Mouse (Mus musculus): ENCODE results near the gene Rai1. TPM values are rescaled to one million over a fixed set of nuclear protein-coding genes. Genes with fewer than 3 reads are reported as not detected.

Gene Rai1
- polyA plus RNA-seq, 1 experiment from 2014 or later, result 23.9 TPM

DNA sequence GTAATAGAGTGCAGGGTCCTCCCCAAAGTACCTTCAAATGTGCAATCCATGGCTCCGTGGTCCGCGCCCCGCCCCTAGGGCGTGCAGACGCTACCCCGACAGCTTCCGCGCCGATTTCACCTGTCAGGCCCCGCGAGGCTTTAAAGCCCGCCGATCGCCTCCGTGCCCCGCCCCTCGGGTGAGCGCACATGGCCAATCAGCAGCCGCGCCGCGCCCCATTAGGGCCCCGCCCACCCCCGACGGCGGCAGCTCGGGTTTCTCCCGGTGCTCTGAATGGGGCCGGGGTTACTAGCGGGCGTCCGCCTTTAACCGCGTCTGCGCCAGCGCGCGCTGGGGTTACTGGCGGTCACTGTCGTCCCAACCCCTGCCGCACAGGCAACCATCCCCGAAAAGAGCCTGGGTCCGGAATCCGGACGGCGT lies 105.5 kb downstream of the Rai1 start:
- Histone ChIP-seq H3K4me3 (peak overlapping the region; percentile 64), H3K36me3 (peaks cover 23% of the 10 kb centered on the region), H3K9me3 (replicated peaks) (no peaks in the 10 kb centered on the region), H3K27me3 (ENCODE audit: low read depth, poor library complexity, severe bottlenecking) (no peaks in the 10 kb centered on the region), H3K4me1 (peaks cover 84% of the 10 kb centered on the region), H3K27ac (replicated peaks) (peak overlapping the region; percentile 90)
- DNase-seq (ENCODE audit: low spot score), result peak; percentile 96
- WGBS, result under 1% methylated on average over 47 of the region's 47 CpGs

DNA sequence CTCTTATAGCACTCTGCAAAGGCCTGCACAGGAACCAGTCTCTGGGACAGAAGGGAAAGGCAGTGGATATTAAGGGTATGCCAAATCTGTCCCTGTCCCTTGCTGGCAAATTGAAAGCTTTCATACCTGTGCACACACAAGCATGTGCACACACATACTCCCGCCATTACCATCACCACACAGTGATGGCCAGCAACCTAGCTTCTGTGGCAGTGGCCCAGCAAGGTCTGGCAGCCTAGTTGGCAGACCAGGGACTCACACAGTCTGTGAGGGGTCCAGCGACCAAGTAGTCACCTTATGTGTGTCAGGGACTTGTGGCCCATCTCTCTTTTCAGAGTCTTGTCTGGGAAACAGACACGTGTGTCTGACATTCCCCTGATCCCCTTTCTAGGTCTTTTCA lies 106.3 kb downstream of the Rai1 start:
- peak overlapping the region; percentile 90 for H3K27ac ChIP-seq (replicated peaks)
- peak overlapping the region; percentile 64 for H3K4me3 ChIP-seq
- 68% methylated on average over 3 of the region's 3 CpGs for WGBS
- no peak for DNase-seq (ENCODE audit: low spot score)
- H3K4me1 ChIP-seq, result peaks cover 78% of the 10 kb centered on the region
- peaks cover 21% of the 10 kb centered on the region for H3K36me3 ChIP-seq
- H3K27me3 ChIP-seq (ENCODE audit: low read depth, poor library complexity, severe bottlenecking), result no peaks in the 10 kb centered on the region
- no peaks in the 10 kb centered on the region for H3K9me3 ChIP-seq (replicated peaks)

DNA sequence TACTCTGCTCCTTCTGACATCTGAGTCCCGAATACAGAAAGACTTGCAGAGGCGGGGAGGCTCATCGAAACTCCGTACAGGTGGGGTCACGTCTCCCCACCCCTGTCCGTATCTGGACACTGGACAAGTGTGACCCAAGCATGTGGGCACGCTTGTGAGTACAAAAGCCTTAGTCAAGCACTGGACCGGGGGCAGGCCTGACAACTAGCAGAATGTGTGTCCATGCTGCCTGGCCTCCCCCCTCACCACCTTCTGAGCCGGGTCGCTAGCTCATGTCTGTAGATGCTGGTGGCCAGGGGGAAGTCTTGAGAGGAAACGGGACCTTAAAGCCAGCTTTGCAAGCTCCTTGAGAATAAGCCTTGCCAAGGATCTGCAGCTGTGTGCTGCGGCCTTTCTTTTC lies 106.9 kb downstream of the Rai1 start:
- no peak for DNase-seq (ENCODE audit: low spot score)
- 73% methylated on average over 12 of the region's 12 CpGs for WGBS
- peaks cover 16% of the 10 kb centered on the region for H3K36me3 ChIP-seq
- peak overlapping the region; percentile 90 for H3K27ac ChIP-seq (replicated peaks)
- H3K4me1 ChIP-seq, result peaks cover 72% of the 10 kb centered on the region
- no peaks in the 10 kb centered on the region for H3K9me3 ChIP-seq (replicated peaks)
- no peaks in the 10 kb centered on the region for H3K27me3 ChIP-seq (ENCODE audit: low read depth, poor library complexity, severe bottlenecking)
- H3K4me3 ChIP-seq, result no peak overlapping the region

DNA sequence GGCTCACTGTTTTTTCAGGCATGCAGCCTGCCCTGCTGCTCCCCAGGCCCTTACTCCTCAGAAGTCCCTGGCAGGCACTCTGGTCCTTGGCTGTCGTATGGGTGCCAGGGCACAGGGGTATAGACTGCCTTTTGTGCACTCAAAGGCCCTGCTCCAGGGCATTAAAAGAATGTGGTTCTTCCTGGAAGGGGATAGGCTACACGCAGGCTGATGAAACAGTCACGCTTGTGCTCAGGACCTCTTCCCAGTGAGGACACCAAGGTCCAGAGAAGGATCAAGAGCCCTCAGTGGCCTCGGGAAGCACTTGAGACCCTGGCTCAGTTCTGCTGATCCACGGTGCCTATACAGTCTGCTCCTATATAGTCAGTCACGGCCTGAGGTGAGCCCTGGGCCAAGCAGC lies 108.5 kb downstream of the Rai1 start:
- DNase-seq (ENCODE audit: low spot score), result no peak
- 73% methylated on average over 6 of the region's 6 CpGs for WGBS
- Histone ChIP-seq H3K27me3 (ENCODE audit: low read depth, poor library complexity, severe bottlenecking) (no peaks in the 10 kb centered on the region), H3K27ac (replicated peaks) (peak overlapping the region; percentile 90), H3K4me1 (peaks cover 58% of the 10 kb centered on the region), H3K4me3 (no peak overlapping the region), H3K9me3 (replicated peaks) (no peaks in the 10 kb centered on the region), H3K36me3 (peaks cover 19% of the 10 kb centered on the region)

GRCm38 (mm10) chr11:60216671-60217070 lies 111.9 kb downstream of the Rai1 start:
- Histone ChIP-seq H3K27ac (replicated peaks) (no peak overlapping the region; the same call in 1 of the 2 replicates), H3K4me3 (no peak overlapping the region), H3K36me3 (peaks cover 26% of the 10 kb centered on the region), H3K27me3 (ENCODE audit: low read depth, poor library complexity, severe bottlenecking) (peaks cover 9% of the 10 kb centered on the region; the same call in 1 of the 2 replicates), H3K4me1 (peaks cover 52% of the 10 kb centered on the region), H3K9me3 (replicated peaks) (no peaks in the 10 kb centered on the region)
- DNase-seq (ENCODE audit: low spot score), result no peak
- 88% methylated on average over 1 of the region's 1 CpGs for whole genome bisulfite sequencing

GRCm38 (mm10) chr11:60217467-60217866 lies 112.7 kb downstream of the Rai1 start:
- no peak for DNase-seq (ENCODE audit: low spot score)
- Histone ChIP-seq H3K9me3 (replicated peaks) (no peaks in the 10 kb centered on the region), H3K4me3 (no peak overlapping the region), H3K36me3 (peaks cover 26% of the 10 kb centered on the region), H3K27ac (replicated peaks) (no peak overlapping the region), H3K4me1 (peaks cover 52% of the 10 kb centered on the region), H3K27me3 (ENCODE audit: low read depth, poor library complexity, severe bottlenecking) (peaks cover 12% of the 10 kb centered on the region; the same call in 1 of the 2 replicates)
- WGBS, result 94% methylated on average over 7 of the region's 7 CpGs

DNA sequence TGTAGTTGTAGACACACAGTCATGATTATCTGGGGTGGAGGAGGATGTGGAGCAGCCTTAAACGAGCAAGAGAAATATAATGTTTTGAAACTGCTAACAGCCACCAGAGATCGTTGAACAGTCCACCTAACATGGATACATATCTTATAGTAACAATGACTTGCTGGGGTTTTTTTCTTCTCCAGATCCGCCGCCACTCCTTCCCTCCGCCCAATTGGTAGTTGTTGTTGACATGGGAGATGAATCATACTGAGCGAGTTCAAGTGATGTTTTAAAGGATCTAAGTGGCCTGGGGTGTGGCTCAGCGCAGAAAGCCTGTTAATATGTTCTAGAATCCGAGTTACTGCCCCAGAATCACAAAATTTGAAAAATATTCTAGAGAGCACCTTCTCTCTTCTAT lies 114.8 kb downstream of the Rai1 start:
- H3K27me3 ChIP-seq (ENCODE audit: low read depth, poor library complexity, severe bottlenecking), result peaks cover 17% of the 10 kb centered on the region; the same call in 1 of the 2 replicates
- H3K9me3 ChIP-seq (replicated peaks), result no peaks in the 10 kb centered on the region
- peak overlapping the region; percentile 82 for H3K4me3 ChIP-seq
- H3K4me1 ChIP-seq, result peaks cover 52% of the 10 kb centered on the region
- peaks cover 26% of the 10 kb centered on the region for H3K36me3 ChIP-seq
- no peak for DNase-seq (ENCODE audit: low spot score)
- H3K27ac ChIP-seq (replicated peaks), result peak overlapping the region; percentile 97
- 57% methylated on average over 8 of the region's 8 CpGs for WGBS

GRCm38 (mm10) chr11:60220291-60220804 lies 115.5 kb downstream of the Rai1 start:
- H3K4me3 ChIP-seq, result peak overlapping the region; percentile 82
- no peaks in the 10 kb centered on the region for H3K9me3 ChIP-seq (replicated peaks)
- peak overlapping the region; percentile 97 for H3K27ac ChIP-seq (replicated peaks)
- H3K4me1 ChIP-seq, result peaks cover 52% of the 10 kb centered on the region
- peaks cover 17% of the 10 kb centered on the region; the same call in 1 of the 2 replicates for H3K27me3 ChIP-seq (ENCODE audit: low read depth, poor library complexity, severe bottlenecking)
- WGBS, result under 1% methylated on average over 46 of the region's 46 CpGs
- H3K36me3 ChIP-seq, result peaks cover 26% of the 10 kb centered on the region
- peak; percentile 94 for DNase-seq (ENCODE audit: low spot score)

DNA sequence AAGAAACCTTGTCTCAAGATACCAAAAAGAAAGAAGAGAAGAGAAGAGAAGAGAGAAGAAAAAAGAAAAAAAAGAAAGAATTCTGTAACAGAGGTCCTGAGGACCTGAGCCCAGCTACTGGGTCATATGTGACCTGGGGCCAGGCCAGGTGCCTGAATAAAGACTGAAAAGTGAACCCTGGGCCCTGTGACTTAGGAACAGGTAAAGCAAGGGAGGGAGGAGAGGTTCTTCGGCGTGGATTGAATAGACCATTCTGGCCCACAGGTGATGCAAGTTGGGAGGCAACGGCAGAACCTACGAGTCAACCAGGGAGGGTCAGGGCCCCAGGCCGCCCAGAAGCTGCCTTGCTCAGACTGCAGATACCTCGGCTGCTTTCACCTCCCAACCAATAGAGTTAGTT lies 116.6 kb downstream of the Rai1 start:
- WGBS, result 85% methylated on average over 6 of the region's 6 CpGs
- Histone ChIP-seq H3K27me3 (ENCODE audit: low read depth, poor library complexity, severe bottlenecking) (peaks cover 17% of the 10 kb centered on the region; the same call in 1 of the 2 replicates), H3K4me3 (no peak overlapping the region), H3K4me1 (peaks cover 52% of the 10 kb centered on the region), H3K9me3 (replicated peaks) (no peaks in the 10 kb centered on the region), H3K36me3 (peaks cover 18% of the 10 kb centered on the region), H3K27ac (replicated peaks) (no peak overlapping the region)
- no peak for DNase-seq (ENCODE audit: low spot score)

DNA sequence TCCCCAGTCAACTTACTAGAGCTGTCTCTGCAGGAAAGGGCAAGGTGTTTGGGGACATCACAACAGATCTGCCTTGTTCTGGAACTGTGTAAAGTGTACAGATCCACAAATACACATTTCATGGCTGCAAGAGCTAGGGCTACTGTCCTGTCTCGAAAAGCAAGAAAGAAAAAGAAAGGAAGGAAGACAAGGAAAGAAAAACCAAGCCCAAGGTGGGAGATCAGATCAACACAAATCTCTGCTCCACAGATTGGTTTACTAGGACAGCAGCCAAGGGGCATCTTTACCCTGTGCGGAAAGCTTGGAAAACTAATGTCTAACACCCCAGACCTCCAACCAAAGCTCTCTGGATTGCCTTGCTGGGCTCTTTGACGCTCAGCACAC lies 117.3 kb downstream of the Rai1 start:
- peaks cover 18% of the 10 kb centered on the region for H3K36me3 ChIP-seq
- DNase-seq (ENCODE audit: low spot score), result no peak
- WGBS, result 58% methylated on average over 3 of the region's 3 CpGs
- peak overlapping the region; percentile 53 for H3K4me3 ChIP-seq
- H3K4me1 ChIP-seq, result peaks cover 52% of the 10 kb centered on the region
- peaks cover 17% of the 10 kb centered on the region; the same call in 1 of the 2 replicates for H3K27me3 ChIP-seq (ENCODE audit: low read depth, poor library complexity, severe bottlenecking)
- H3K27ac ChIP-seq (replicated peaks), result peak overlapping the region; percentile 81
- H3K9me3 ChIP-seq (replicated peaks), result no peaks in the 10 kb centered on the region

- H3K27me3 ChIP-seq (ENCODE audit: low read depth, poor library complexity, severe bottlenecking), result peaks cover 17% of the 10 kb centered on the region; the same call in 1 of the 2 replicates
- H3K4me3 ChIP-seq, result peak within 1 kb of the TSS; percentile 53
- peaks cover 13% of the 10 kb centered on the region for H3K36me3 ChIP-seq
- H3K4me1 ChIP-seq, result peaks cover 52% of the 10 kb centered on the region
- no peaks in the 10 kb centered on the region for H3K9me3 ChIP-seq (replicated peaks)
- peak within 1 kb of the TSS; percentile 81 for H3K27ac ChIP-seq (replicated peaks)
- WGBS, result 4% methylated on average over 46 of the region's 46 CpGs
- DNase-seq (ENCODE audit: low spot score), result peak; percentile 83
These were observed 117.8 kb downstream of the Rai1 start, which contains the start of gene Srebf1 for GRCm38 (mm10) chr11:60222469-60223236. TSS of gene Srebf1 (minus strand) at chr11:60222581.

GRCm38 (mm10) chr11:60224676-60225075 lies 119.9 kb downstream of the Rai1 start:
- Histone ChIP-seq H3K27ac (replicated peaks) (no peak overlapping the region), H3K4me1 (peaks cover 36% of the 10 kb centered on the region), H3K4me3 (no peak overlapping the region), H3K36me3 (no peaks in the 10 kb centered on the region), H3K9me3 (replicated peaks) (no peaks in the 10 kb centered on the region), H3K27me3 (ENCODE audit: low read depth, poor library complexity, severe bottlenecking) (peaks cover 17% of the 10 kb centered on the region; the same call in 1 of the 2 replicates)
- no peak for DNase-seq (ENCODE audit: low spot score)
- WGBS, result 62% methylated on average over 4 of the region's 4 CpGs

DNA sequence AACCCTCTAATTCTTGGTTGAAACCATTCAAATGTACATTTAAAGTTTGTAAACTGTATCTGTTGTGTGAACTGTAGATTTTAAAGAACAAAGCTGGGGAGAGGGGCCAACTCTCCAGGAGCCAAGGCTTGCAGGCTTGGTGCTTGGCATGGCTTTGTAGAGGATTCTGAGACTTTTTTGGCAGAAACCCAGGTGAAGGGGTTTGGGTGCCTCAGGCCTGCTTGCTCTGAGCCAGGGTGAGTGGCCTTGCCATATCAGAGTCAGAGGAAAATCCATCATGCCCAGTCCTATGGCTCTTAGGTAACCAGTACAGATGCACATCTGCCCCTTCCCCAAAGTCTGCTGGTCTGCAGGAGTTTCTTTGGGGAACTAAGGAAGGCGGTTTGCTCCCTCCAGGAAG lies 121.1 kb downstream of the Rai1 start:
- peaks cover 29% of the 10 kb centered on the region for H3K4me1 ChIP-seq

More for the DNA sequence above, 121.1 kb downstream of the Rai1 start:
- Histone ChIP-seq H3K27ac (replicated peaks) (no peak overlapping the region), H3K36me3 (no peaks in the 10 kb centered on the region), H3K27me3 (ENCODE audit: low read depth, poor library complexity, severe bottlenecking) (peaks cover 16% of the 10 kb centered on the region; the same call in 1 of the 2 replicates), H3K9me3 (replicated peaks) (no peaks in the 10 kb centered on the region), H3K4me3 (no peak overlapping the region)
- 72% methylated on average over 1 of the region's 1 CpGs for WGBS
- DNase-seq (ENCODE audit: low spot score), result no peak
